Mouse (Mus musculus) right cerebral cortex, adult 18-20 months (tissue): ENCODE measurements around the gene Skida1.
"Not testable (repeated sequence)": the region's sequence is repeated elsewhere in the genome, so short reads cannot be mapped to it uniquely, and the experiment has no call there.

Experiments
- DNase-seq: peaks from one replicate; pipeline ENCODE4 v3.0.0; 2022; ENCODE audit warnings: mixed read lengths

The Skida1 gene

GRCm38 (mm10) chr2:18048453-18049075 is at the start of gene Skida1:
Skida1 (minus strand) TSS chr2:18049051.
- no peak for DNase-seq

- no peak for DNase-seq
These were observed 47.0 kb upstream of the Skida1 start for GRCm38 (mm10) chr2:18095804-18096203.

- no peak for DNase-seq
These were observed 45.5 kb upstream of the Skida1 start for GRCm38 (mm10) chr2:18094319-18094718.

- DNase-seq, result no peak
These were observed 45.0 kb upstream of the Skida1 start for GRCm38 (mm10) chr2:18093858-18094257.

GRCm38 (mm10) chr2:18087695-18088094 is 38.8 kb upstream of the Skida1 start:
- not testable (repeated sequence) for DNase-seq

GRCm38 (mm10) chr2:18080182-18080860 is 31.5 kb upstream of the Skida1 start:
- DNase-seq, result no peak

- DNase-seq, result no peak
These were observed 23.1 kb upstream of the Skida1 start for GRCm38 (mm10) chr2:18071947-18072346.

GRCm38 (mm10) chr2:18068071-18068796 is 19.4 kb upstream of the Skida1 start:
- DNase-seq, result no peak

GRCm38 (mm10) chr2:18066436-18066835 is 17.6 kb upstream of the Skida1 start:
- DNase-seq, result no peak

- DNase-seq, result no peak
These were observed 16.8 kb upstream of the Skida1 start for GRCm38 (mm10) chr2:18065708-18066030.

- peak; percentile 63 for DNase-seq
These were observed 16.3 kb upstream of the Skida1 start for GRCm38 (mm10) chr2:18064941-18065707.

GRCm38 (mm10) chr2:18064356-18064858 is 15.6 kb upstream of the Skida1 start:
- peak; percentile 95 for DNase-seq

GRCm38 (mm10) chr2:18063763-18064251 is 15.0 kb upstream of the Skida1 start:
- peak; percentile 59 for DNase-seq

- DNase-seq, result no peak
These were observed 11.5 kb upstream of the Skida1 start for GRCm38 (mm10) chr2:18060396-18060795.

GRCm38 (mm10) chr2:18059891-18060290 is 11.0 kb upstream of the Skida1 start:
- DNase-seq, result no peak

- no peak for DNase-seq
These were observed 10.2 kb upstream of the Skida1 start for GRCm38 (mm10) chr2:18059063-18059462.

- no peak for DNase-seq
These were observed 9.4 kb upstream of the Skida1 start for GRCm38 (mm10) chr2:18058146-18058708.

GRCm38 (mm10) chr2:18057336-18058145 is 8.7 kb upstream of the Skida1 start:
- DNase-seq, result peak; percentile 64

GRCm38 (mm10) chr2:18056786-18057255 is 8.0 kb upstream of the Skida1 start:
- DNase-seq, result peak; percentile 89

GRCm38 (mm10) chr2:18055929-18056785 is 7.3 kb upstream of the Skida1 start:
- peak; percentile 93 for DNase-seq
